Mouse (Mus musculus) heart, adult 2 months (tissue): ENCODE data around the gene Utf1. TPM values are rescaled to one million over a fixed set of nuclear protein-coding genes. Genes with fewer than 3 reads are reported as not detected.

Experiments
- DNase-seq, 2 experiments: peaks; one replicate each; pipeline ENCODE4 v3.0.0; 2021
- H3K27ac ChIP-seq: fragments of 200-600 bp; 2 replicates; pipeline ENCODE4 v1.8.1; 2022
- H3K27me3 ChIP-seq: fragments of 200-500 bp; 2 replicates; pipeline ENCODE4 v1.6.1; 2012; ENCODE audit warnings: mild to moderate bottlenecking, low read length, inconsistent platforms, mixed read lengths; ENCODE audit not compliant: control insufficient read depth, insufficient read depth
- H3K36me3 ChIP-seq: fragments of 200-500 bp; 2 replicates; pipeline ENCODE4 v1.6.1; 2012; ENCODE audit warnings: low read length, inconsistent platforms; ENCODE audit not compliant: control insufficient read depth, insufficient read depth
- H3K4me1 ChIP-seq: fragments of 200-500 bp; 2 replicates; pipeline ENCODE4 v1.6.1; 2011; ENCODE audit warnings: low read length; ENCODE audit not compliant: control insufficient read depth, insufficient read depth
- H3K4me3 ChIP-seq: fragments of 200-600 bp; 2 replicates; pipeline ENCODE4 v1.8.1; 2022
- H3K79me2 ChIP-seq: fragments of 200-500 bp; replicated peaks from 2 replicates; pipeline ENCODE4 v1.6.1; 2012; ENCODE audit warnings: mild to moderate bottlenecking, inconsistent platforms, low read length, moderate library complexity, mixed read lengths; ENCODE audit not compliant: control insufficient read depth, insufficient read depth
- H3K9ac ChIP-seq: fragments of 200-500 bp; 2 replicates; pipeline ENCODE4 v1.6.1; 2012; ENCODE audit warnings: low read depth, mild to moderate bottlenecking, control low read depth, inconsistent platforms, low read length, mixed read lengths
- CTCF ChIP-seq: fragments of 200-600 bp; IDR thresholded peaks from 2 replicates; pipeline ENCODE4 v1.8.1; 2022; ENCODE audit warnings: antibody characterized with exemption, mild to moderate bottlenecking, moderate library complexity
- EP300 ChIP-seq: fragments of 200-500 bp; IDR thresholded peaks from 2 replicates; pipeline ENCODE4 v1.6.1; 2011; ENCODE audit warnings: low read depth, low read length, control low read depth; ENCODE audit not compliant: insufficient read depth
- POLR2A ChIP-seq: fragments of 200-500 bp; IDR thresholded peaks from 2 replicates; pipeline ENCODE4 v1.6.1; 2011; ENCODE audit warnings: mild to moderate bottlenecking, low read depth, low read length, control low read depth; ENCODE audit not compliant: insufficient read depth
- WGBS: fragments of 180-500 bp; shearing (Covaris S2); methylation state at CpG from one replicate; pipeline ENCODE4 v1.1.7; 2018; 5-methylcytosine and 5-hydroxymethylcytosine counted together
- intact Hi-C: fragments of 180-260 bp; cut with DNase I; formaldehyde crosslinking; loops from one replicate; pipeline ENCODE4 v1.15.1; 2025
- polyA plus RNA-seq: library from polyadenylated mRNA; depleted of rRNA; stranded (reverse); fragments of >200 nt; gene quantifications from 2 replicates; pipeline ENCODE4 v1.2.3, GENCODE M21; 2012
- total RNA-seq, 2 experiments: library from RNA; stranded (reverse); gene quantifications; 2 replicates each; pipeline ENCODE4 v1.2.3; 2021

Utf1 gene
- total and polyA plus RNA-seq, 3 experiments, result not detected

- no peak overlapping the region for H3K4me3 ChIP-seq
- intact Hi-C loops, result no loop called here
- DNase-seq, result no peak
- H3K4me1 ChIP-seq, result no peaks in the 10 kb centered on the region
- no peaks in the 10 kb centered on the region for H3K36me3 ChIP-seq
- H3K79me2 ChIP-seq, result no peaks in the 10 kb centered on the region
- no peak for TF ChIP-seq CTCF
- TF ChIP-seq POLR2A, result no peak
- TF ChIP-seq EP300, result no peak
- WGBS, result 70% methylated on average over 4 of the region's 4 CpGs
- H3K27ac ChIP-seq, result no peak overlapping the region
- peaks cover 7% of the 10 kb centered on the region for H3K27me3 ChIP-seq
- H3K9ac ChIP-seq, result no peak overlapping the region
Measured at GRCm38 (mm10) chr7:139918262-139918661, 25.3 kb upstream of the Utf1 start.

DNA sequence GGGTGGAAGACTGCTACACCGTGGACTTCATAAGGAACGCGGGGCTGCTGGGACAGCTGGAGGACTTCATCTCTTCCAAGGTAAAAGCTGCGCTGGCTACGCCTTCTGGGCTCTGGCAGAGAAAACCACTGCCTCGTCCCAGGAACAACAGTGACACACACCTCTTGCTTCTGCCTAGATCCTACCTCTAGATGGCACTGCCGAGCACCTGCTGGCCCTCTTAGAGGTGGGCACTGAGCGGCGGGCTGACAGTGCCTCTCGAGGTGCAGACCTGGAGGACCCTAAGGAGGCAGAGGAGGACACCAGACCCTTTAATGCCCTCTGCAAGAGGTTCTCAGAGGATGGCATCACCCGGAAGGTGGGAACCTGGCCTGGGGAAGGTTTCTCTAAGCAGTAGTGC, 12.9 kb upstream of the Utf1 start:
- H3K4me1 ChIP-seq, result no peaks in the 10 kb centered on the region
- intact Hi-C loops, result no loop called here
- no peaks in the 10 kb centered on the region for H3K79me2 ChIP-seq
- H3K36me3 ChIP-seq, result no peaks in the 10 kb centered on the region
- no peak overlapping the region for H3K9ac ChIP-seq
- H3K27ac ChIP-seq, result no peak overlapping the region
- H3K27me3 ChIP-seq, result no peaks in the 10 kb centered on the region
- peak in 1 of 2 experiments; percentile 26 for DNase-seq
- 16% methylated on average over 11 of the region's 11 CpGs for WGBS
- TF ChIP-seq EP300 (no peak), CTCF (peak; percentile 69)
- H3K4me3 ChIP-seq, result no peak overlapping the region

DNA sequence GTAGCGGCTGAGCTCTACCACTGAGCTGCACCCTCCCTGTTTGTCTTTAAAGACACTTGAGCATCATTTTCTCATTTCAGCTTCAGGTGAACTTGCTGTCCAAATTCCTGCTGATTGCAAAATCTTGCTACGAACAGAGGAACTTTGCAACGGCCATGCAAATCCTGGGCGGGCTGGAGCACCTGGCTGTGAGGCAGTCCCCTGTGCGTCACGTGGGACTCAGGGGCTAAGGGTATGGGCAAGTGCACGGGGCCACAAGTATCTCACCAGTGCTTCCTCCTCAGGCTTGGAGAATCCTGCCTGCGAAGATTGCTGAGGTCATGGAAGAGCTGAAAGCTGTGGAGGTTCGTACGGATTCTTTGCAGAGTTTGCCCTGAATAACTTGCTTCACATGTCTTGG, 6.9 kb upstream of the Utf1 start:
- TF ChIP-seq EP300 (no peak), POLR2A (no peak), CTCF (no peak)
- intact Hi-C loops, result no loop called here
- no peak for DNase-seq
- no peak overlapping the region for H3K27ac ChIP-seq
- H3K9ac ChIP-seq, result no peak overlapping the region
- 79% methylated on average over 10 of the region's 10 CpGs for WGBS
- no peaks in the 10 kb centered on the region for H3K36me3 ChIP-seq
- no peak overlapping the region for H3K4me3 ChIP-seq
- H3K27me3 ChIP-seq, result no peaks in the 10 kb centered on the region; the same call in 1 of the 2 replicates
- no peaks in the 10 kb centered on the region for H3K4me1 ChIP-seq
- no peaks in the 10 kb centered on the region for H3K79me2 ChIP-seq

- H3K9ac ChIP-seq, result no peak overlapping the region
- no peaks in the 10 kb centered on the region for H3K36me3 ChIP-seq
- peaks cover 3% of the 10 kb centered on the region; the same call in 1 of the 2 replicates for H3K27me3 ChIP-seq
- intact Hi-C loops, result no loop called here
- WGBS, result 70% methylated on average over 3 of the region's 3 CpGs
- H3K79me2 ChIP-seq, result no peaks in the 10 kb centered on the region
- TF ChIP-seq EP300, result no peak
- TF ChIP-seq POLR2A, result no peak
- no peak for TF ChIP-seq CTCF
- no peak overlapping the region for H3K4me3 ChIP-seq
- H3K4me1 ChIP-seq, result no peaks in the 10 kb centered on the region
- no peak overlapping the region for H3K27ac ChIP-seq
- DNase-seq, result no peak
Measured at GRCm38 (mm10) chr7:139937138-139937537, 6.5 kb upstream of the Utf1 start.

- DNase-seq, result no peak
- TF ChIP-seq EP300 (no peak), POLR2A (no peak)
- Histone ChIP-seq H3K9ac (no peak overlapping the region), H3K79me2 (no peaks in the 10 kb centered on the region), H3K27me3 (peaks cover 6% of the 10 kb centered on the region; the same call in 1 of the 2 replicates), H3K4me3 (no peak overlapping the region), H3K4me1 (no peaks in the 10 kb centered on the region), H3K36me3 (no peaks in the 10 kb centered on the region), H3K27ac (no peak overlapping the region)
- 58% methylated on average over 5 of the region's 5 CpGs for WGBS
- intact Hi-C loops, result no loop called here
Measured at GRCm38 (mm10) chr7:139937810-139938209, 5.8 kb upstream of the Utf1 start.

GRCm38 (mm10) chr7:139940476-139941209, 2.9 kb upstream of the Utf1 start:
- H3K27me3 ChIP-seq, result peaks cover 22% of the 10 kb centered on the region
- intact Hi-C loops, result no loop called here
- TF ChIP-seq EP300 (no peak), CTCF (no peak), POLR2A (no peak)
- no peaks in the 10 kb centered on the region for H3K79me2 ChIP-seq
- H3K4me1 ChIP-seq, result no peaks in the 10 kb centered on the region
- no peak overlapping the region for H3K27ac ChIP-seq
- no peak overlapping the region for H3K4me3 ChIP-seq
- DNase-seq, result no peak
- H3K9ac ChIP-seq, result no peak overlapping the region
- WGBS, result 60% methylated on average over 16 of the region's 16 CpGs
- H3K36me3 ChIP-seq, result no peaks in the 10 kb centered on the region
